Mouse (Mus musculus) thymus, postnatal 36 days (tissue): ENCODE data around the gene Irgm1.
"Not testable (repeated sequence)": the region's sequence is repeated elsewhere in the genome, so short reads cannot be mapped to it uniquely, and the experiment has no call there.

Experiments used
- DNase-seq, 2 experiments: peaks; one replicate each; pipeline ENCODE4 v3.0.0; 2022; ENCODE audit warnings: mixed read lengths in 2 of 2

The Irgm1 gene

DNA sequence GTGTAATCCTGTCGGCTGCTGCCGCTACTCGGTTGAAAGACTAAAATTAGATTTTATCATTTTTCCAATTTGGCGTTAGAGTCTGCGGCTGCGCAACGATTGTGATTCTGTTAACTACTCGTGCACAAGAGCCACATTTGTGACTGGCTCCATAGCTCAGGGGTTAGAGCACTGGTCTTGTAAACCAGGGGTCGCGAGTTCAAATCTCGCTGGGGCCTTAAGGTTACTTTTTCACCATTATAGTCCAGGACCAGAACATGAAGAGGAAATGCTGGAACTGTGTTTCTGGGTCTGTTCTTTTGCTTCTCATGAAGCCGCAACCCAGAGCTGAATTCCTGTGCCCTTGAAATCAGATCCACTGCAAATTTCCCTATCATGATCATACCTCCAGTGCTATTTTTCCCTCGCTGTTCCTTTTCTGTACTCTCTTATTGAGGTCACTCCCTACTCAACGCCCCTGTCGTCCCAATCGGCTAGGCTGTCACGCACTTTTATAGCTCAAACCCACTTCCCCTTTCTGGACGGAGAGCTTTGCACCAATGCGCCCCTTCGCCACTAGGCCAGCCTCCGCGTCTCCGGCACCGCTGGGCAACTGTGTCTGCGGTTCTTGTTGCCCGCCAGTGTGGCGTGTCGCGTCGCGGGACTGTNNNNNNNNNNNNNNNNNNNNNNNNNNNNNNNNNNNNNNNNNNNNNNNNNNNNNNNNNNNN is 17.9 kb downstream of the Irgm1 start:
- peak; percentile 85 to 89 for DNase-seq

DNA sequence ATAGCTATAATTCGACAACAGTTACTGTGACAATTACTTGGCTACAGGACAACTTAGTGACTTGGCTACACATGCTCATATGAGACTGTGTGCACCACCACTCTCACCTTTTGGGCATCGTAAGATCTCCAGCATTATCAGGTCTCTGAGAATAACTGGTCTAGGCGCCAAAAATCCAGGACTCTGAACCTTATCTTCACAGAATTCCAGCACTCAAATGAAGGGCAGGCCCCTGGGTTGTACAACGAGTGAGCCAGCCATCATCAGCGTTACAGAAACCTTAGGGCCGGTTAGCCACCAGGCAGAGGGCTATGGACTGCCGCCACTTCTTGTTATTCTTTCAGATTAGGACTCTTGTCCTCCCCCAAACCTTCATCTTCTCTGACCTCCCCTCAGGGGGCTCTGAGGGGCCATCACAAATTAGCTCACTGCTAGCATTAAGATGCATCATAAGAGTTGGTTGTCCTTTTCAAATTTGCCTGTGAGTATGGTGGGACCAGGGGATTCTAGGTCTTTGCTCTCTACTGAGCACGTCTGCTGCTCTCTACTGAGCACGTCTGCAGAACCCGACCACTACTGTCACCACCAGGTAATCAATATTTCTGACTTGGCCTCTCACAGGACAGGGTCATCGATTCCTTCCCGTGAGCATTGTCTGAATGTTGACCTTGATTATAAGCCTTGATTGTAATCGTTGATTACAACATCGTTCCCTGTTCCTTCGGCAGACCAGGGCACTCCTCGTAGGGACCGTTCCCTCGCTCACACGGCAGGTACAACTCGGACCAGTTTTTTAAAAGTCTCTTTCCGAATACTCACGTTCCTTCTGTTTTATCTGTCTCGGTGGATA is 18.6 kb downstream of the Irgm1 start:
- peak in 1 of 2 experiments; percentile 16 for DNase-seq

DNA sequence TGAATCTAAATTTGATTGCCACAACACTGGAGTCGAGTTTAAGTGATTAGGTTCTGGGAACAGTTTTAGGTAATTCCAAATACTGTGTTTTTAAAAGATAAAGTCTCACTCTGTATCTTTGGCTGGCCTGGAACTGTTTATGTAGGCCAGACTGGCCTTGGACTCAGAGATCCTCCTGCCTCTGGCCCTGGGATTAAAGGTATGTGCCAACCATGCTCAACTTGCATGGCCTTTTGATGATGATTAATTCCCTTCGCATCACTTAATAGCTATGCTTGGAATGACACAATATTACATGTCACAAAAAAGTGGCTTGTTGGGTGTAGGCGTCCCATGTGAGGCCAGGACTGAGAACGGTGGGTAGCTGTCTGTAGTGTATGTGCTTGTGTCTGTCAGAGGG is 19.3 kb downstream of the Irgm1 start:
- DNase-seq, result no peak

DNA sequence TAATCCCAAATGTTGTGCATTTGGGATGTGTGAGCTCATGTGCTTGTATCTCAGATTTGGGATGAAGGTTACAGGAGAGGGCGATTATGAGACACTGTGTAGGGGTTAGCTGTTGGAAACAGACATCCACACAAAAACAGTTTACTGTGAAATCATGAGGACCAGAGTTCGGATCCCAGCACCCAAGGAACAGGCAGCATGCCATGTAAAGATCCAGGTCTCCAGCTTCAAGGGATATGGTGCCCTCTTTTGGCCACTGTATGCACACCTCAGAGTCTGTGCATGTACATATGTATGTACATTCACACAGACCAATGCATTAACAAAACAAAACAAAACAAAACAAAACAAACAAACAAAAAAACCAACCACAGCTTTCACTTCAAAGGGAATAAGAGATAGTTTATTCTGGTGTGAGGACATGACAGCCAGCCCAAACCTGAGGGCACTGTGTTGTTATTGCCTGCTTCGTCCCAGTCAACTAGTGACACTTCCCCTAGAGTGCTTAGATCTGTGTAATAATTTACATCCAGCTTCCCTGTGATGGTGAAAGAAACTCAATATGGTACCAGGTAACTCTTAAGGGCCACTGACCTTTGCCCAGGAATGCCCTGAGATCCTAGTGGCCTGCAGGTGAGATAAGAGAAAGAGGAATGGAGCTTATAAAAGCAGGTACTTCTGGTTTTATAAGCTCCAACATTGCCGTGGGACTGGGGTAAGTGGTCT is 20.1 kb downstream of the Irgm1 start:
- DNase-seq, result no peak

DNA sequence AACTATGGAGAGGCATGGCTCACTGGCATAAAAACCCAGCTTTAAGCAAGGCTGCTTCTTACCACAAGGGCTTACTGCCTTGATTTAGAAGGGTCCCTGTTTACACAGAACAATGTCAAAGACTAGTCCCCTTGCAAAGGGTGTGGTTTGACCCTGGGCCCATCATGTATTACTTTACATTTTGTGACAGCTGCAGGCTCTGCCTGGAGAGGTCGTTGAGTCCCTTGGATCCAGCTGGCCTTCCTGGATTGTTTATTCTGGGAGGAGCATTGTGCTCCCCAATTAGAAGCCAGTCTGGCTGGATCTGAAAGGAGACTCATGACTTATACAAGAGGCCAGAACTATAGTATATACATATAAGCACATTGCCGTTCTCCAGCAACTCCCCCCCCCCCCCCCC is 21.2 kb downstream of the Irgm1 start:
- DNase-seq, result no peak

DNA sequence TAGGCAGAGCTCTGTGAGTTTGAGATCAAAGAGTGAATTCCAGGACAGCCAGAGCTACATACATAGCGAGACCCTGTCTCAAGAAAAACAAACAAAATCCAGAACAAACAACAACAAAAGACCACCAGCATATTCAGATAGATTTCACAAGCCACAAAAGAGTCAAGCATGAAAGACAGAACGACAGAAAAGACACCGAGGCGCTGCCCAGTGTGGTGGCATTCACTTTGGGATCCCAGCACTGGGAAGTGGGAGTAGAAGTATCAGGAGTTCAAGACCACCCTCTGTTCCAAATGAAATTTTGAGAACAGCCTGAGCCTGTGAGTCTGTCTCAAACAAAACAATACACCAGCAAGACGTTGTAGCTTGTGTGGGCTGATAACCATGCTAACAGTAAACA is 24.6 kb downstream of the Irgm1 start:
- DNase-seq, result no peak

DNA sequence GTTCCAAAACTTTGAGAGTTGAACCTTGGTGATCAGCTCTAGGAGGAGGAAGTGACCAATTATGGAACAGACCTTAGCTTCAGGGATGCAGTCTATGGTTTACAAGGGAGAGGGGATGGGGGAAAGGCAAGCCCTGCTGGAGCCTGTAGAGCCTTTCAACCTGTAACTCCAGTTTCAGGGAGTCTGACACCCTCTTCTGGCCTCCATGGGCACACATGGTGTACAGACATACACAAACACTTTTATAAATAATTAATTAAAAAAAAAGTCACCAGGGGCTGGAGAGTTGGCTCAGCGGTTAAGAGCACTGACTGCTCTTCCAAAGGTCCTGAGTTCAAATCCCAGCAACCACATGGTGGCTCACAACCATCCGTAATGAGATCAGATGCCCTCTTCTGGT is 25.1 kb downstream of the Irgm1 start:
- DNase-seq, result not testable (repeated sequence)

DNA sequence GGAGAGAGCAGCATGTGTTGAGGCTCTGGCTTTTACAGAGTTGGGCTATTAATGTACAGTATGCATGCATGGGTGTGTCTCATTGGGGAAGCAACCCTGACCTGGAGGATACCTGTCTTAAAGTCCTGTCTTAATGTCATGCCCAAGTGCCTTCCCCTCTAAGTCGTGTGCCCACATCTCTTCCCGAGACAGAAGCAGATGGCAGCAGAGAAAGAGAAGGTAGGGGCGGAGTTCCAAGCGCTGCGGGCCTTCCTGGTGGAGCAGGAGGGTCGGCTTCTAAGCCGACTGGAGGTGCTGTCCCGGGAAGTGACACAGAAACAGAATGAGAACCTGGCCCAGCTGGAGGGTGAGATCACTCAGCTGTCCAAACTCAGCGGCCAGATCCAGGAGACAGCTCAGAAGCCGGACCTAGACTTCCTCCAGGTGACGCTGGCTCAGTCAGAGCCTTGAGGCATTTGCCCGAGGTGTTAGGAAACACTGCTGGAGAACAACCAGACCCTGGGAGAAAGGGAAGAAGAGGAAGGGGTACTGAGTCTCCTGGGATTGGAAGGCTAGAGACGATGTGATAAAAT is 26.2 kb downstream of the Irgm1 start:
- DNase-seq, result no peak

DNA sequence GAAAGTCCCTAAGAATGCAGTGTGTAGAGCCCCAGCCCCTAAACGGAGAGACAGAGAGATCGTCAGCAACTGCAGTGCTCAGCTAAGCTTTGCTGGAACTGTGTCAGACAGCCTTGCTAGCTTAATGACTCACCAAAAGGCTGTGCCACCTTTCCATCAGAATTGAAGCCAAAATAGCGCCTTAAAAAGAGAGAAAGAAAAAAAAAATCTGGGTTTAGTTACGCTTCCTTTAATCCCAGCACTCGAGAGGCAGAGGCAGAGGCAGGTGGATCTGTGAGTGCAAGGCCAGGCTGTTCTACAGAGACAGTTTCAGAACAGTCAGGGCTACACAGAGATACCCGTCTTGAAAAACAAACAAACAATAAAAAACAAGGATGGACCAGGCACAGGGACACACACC is 27.2 kb downstream of the Irgm1 start:
- no peak for DNase-seq

DNA sequence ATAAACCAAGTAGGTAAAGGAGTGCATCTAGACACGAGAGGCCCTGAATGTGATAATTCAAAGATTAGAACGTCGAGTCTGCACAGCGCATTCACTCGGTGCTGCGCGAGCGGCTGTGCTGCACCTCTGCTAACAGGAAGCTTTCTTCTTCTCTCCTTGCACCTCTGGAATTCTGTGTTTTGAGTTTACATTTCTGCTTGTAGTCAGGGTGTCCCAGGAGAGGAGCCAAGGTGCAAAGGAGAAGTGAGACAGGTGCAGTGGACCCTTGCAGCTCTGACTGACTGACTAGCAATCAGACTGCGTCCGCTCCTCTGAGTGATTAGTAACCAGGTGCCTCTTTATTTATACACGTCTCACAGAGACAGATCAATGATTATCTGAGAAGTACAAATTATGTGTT is 28.3 kb downstream of the Irgm1 start:
- no peak for DNase-seq

DNA sequence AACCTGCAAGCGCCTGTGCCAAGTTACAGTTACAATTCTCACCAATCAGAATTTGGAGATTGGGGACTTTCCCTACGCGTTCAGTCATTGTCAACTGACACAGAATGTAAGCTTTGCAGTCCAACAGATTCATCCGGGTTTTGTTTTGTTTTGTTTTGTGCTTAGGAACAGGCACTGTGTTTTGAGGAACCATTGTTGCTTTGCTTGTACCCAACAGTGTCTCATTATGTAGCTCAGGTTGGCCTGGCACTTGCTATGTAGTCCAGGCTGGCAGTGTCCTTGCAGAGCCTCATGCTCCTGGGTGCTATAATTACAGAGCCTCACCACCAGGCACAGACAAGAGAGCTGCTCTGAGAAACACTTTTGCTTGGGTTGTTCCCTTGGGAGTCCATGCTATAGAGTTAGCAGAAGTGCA is 29.1 kb downstream of the Irgm1 start:
- DNase-seq, result no peak

DNA sequence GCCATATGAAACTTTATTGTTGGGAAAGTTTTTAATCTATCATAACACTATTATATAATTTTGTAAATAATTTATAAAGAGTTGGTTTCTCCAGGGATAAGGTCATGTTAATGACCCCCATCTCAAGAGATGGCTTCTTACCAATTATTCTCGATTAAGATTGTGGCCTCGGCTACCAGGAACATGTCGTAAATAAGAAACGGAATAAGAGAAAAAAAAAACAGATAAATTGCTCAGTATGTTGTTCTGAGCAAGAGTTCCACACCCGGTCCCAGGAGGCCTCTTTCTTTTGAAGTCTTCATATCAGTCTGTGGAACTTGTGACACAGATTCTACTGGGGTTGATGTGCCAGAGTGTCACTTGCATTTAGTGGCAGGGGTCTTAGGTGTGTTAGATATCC is 30.3 kb downstream of the Irgm1 start:
- no peak for DNase-seq

DNA sequence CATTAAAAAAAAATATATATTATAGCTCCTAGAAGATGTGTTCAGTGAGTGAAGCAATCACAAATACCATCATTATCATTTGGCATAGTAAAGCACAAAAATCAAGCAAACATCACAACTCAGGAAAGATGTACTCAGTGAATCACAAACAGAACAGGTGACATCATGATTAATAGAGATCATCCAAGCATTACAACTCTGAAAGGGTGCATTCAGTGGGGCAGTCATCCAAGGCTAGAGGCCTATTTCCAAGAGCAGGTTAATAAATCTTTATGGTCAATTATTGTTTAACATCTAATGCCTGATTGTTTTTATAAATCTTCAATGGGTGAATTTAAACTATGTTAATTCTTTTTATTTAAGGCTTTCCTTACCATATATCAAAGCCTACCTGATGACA is 30.7 kb downstream of the Irgm1 start:
- DNase-seq, result no peak

DNA sequence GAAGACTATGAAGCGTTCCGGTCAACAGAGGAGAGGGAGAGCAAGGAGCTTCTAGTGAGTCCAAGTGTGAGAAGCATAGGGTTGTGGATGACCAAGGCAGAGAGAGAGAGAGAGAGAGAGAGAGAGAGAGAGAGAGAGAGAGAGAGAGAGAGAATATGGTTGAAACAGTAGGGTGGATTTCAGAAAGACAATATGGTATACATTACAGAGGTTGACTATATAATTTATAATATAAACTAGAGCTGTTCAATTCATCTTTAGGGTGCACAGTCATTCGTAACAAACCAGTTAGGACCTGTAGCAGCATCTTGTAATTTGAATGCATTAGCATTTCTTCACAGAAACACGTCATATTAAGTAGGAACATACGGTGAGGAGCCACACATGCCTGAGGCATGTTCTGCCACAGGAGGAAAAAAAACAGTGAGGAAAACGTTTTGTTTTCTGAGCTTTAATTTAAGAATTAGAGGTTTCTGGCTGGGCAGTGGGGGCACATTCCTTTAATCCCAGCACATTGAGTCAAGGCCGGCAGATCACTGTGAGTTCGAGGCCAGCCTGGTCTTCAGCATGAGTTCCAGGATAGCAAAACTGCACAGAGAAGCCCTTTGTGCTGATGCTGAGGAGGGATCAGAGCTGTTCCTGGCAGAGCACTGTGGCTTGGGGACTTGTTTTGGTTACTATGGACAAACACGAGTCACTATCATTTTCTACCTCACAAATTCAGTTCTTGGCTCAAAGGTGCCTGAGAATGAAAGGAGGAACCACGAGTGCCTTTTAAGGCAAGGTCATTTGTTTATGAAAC is 32.4 kb downstream of the Irgm1 start:
- no peak for DNase-seq

DNA sequence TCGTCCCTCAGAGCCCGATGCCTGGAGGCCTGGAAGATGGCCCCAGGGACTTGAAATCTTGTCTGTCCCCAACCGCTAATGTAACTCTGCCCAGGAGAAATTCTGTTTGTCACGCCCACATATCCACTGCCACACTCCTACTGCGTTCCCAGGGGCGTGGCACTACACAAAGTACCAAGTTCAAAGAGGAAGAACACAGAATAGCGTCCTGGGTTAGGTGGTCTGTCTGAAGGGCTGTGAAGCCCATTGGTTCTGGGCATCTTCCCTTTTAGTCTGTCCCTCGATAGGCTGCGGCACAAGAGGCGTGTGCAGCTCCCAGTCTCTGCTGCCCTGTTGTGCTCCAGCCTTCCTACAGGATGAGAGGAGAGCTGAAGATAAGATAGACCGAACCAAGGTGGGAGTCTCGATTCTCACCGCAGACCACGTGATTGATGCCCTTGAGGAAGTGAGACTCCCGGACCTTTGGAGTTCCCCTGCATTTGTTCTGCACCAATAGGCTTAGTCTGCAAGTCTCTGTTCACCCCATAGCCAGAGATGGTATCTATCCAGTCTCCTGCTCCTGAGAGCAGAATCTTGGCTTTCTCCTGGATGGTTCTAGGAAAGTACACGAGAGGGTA is 33.2 kb downstream of the Irgm1 start:
- no peak for DNase-seq

DNA sequence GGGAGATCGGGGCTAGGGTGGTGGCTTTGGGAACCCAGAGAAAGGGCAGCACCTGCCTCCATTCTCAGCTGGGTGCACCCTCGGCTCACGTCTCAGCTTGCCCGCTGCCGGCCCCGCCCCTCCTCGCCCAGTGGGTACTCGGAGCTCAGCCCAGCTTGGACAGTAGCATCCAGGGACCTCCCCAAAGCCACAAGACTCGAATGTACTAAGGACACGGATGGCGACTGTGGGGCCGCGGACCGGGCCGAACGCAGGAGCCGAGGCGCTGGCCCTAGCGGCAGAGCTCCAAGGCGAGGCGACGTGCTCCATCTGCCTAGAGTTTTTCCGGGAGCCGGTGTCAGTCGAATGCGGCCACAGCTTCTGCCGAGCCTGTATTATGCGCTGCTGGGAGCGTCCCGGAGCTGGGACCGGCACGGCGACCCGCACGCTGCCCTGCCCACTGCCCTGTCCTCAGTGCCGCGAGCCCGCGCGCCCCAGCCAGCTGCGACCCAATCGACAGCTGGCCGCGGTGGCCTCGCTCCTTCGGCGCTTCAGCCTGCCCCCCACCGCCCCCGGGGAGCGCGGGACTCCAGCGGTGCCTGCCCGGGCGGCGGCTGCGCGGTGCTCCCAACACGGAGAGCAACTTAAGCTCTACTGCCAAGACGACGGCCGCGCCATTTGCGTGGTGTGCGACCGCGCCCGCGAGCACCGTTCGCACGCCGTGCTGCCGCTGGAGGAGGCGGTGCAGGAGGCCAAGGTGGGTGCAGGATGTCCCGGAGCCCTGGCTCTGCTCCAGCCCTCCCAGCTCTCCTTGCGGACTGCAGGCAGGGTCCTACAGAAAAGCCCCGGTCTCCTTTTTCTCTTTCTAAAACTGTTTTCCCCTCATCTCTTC is 33.9 kb downstream of the Irgm1 start:
- peak; percentile 50 to 55 for DNase-seq

DNA sequence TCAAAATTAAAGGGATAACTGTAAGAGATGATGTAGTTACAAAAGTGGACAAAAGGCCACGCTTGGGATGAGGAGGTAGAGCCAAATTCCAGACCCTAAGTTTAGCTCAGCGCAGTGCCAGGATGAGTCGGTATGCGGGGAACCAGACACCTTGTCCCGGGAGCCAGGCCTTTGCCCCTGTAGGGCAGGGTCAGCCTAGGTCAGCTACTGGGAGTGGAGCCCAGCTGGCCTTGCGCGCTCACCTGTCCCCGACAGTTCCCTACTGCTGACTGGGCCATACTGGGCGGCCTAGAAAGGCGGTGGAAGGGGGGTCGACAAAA is 34.5 kb downstream of the Irgm1 start:
- DNase-seq, result no peak

DNA sequence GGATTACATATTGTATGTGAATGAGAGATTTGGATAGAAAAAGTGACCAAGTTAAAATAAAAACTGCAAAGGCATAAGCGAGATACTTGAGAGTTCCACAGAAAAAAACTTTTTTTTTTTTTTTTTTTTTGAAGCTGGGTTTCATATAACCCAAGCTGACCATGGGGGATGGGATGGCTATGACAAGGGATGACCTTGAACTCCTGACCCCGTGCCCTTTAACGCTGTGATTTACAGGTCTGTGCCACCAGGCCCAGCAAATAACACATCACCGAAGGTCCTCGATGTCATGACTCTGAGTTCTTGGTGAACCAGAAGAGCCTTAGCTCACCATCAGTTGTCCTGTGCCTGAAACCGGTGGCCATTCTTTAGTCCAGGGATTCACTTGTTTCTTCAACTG is 35.6 kb downstream of the Irgm1 start:
- DNase-seq, result no peak

DNA sequence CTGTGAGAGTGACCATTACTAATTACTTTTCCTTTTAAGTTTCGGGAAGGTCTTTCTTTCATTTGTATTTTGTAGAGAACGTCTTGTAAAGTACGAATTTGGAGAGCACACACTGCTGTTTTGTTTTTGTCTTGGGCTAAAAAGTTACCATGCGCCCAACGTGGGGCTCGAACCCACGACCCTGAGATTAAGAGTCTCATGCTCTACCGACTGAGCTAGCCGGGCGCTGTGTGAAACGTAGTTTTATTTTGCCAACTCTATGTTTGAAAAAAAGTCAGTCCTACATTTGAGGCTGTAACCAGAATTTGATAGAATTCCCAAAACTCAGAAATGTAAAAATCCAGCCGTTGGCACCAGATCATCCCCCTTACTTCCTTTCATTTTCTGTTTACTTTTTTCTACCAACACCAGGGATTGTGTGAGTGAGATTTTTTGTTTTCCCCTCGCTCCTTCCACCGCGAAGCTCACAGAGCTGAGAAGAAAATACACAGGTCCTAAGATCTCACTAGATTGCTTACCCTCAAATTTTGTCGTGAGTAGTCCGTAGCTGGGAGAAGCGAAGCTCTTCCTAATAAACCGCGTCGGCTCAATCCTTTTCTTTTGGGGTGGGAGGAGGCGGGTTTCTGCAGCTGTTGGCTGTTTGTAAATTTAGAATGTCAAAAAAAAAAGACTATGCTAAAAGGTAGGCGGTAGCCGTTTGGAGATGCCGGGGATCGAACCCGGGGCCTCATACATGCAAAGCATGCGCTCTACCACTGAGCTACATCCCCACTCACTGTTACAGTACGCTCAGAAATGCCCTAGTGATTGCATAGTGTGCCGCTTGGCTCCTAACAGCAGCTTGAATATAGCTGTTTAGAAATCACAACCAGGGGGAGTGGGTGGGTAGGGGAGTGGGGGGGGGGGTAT is 37.5 kb downstream of the Irgm1 start:
- peak; percentile 93 to 96 for DNase-seq
